Mouse (Mus musculus) adrenal gland, adult (tissue): Measurements from ENCODE around the gene Sgms2.

ENCODE experiments used
- DNase-seq, 2 experiments: peaks; one replicate each; pipeline ENCODE4 v3.0.0; 2022 to 2023; ENCODE audit warnings: low spot score in 1 of 2; ENCODE audit not compliant: inconsistent age in 2 of 2

Gene Sgms2

GRCm38 (mm10) chr3:131488969-131489368 lies 2.2 kb downstream of the Sgms2 start:
- DNase-seq: no peak

GRCm38 (mm10) chr3:131488403-131488802 lies 2.8 kb downstream of the Sgms2 start:
- DNase-seq: no peak

DNA sequence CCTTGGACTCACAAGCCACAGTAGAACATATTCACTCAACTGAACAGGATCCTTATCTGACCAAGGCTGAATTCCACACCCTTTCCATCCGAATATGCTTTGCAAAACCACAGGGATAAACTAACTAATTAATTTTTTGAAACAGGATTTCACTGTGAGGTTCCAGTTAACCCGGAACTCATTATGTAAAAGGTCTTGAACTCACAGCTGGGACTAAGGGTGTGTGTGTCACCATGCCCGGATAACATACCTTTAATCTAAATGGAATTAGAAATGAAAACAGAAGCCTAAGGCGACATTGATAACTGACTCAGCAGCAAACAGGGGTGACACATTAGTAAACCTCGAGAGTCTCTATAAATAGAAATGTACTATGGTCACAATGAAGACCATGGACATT lies 5.8 kb downstream of the Sgms2 start:
- DNase-seq: no peak

DNA sequence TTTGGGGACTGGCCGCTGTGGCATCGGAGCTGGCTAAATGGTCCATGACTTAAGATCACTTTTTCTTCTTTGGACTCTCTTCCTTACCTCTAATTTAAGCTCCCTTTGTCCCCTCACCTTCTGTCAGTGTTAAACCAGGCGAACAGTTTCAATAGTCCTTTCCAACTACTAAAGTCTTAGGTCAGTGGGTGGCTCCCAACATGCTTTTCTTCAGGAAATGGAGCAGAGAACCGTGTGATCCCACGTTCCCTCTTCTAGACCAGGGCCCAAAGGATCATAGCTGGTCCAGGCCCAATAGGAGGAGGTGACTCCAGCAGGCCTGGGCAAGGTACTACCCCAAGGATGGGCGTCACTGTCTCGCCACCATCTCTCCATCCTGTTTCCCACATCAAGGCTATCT lies 7.6 kb downstream of the Sgms2 start:
- DNase-seq: no peak

- no peak for DNase-seq
Observed at GRCm38 (mm10) chr3:131481976-131482712, 9.1 kb downstream of the Sgms2 start.

GRCm38 (mm10) chr3:131480659-131481058 lies 10.6 kb downstream of the Sgms2 start:
- DNase-seq: no peak

- DNase-seq: no peak
Observed at GRCm38 (mm10) chr3:131479415-131479814, 11.8 kb downstream of the Sgms2 start.

- DNase-seq: no peak
Observed at GRCm38 (mm10) chr3:131476002-131476401, 15.2 kb downstream of the Sgms2 start.

DNA sequence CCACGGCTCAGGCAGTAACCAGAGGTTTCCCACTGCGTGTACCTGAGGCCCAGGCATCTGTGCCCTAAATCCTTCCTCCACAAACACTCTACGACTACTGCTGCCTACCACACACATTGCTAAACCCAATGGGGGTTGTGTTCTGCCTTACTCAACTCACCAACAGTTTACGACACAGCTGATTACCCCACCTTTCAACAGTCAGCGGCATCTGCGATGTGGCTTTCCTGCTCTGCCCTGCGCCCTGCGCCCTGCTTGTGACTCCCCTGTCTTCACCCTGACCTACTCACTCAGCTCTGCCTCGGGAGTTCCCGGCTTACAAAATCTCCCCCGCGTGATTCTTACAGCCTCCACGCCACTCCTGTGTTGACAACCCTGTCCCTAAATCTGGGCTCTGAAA lies 16.7 kb downstream of the Sgms2 start:
- DNase-seq: peak in 1 of 2 experiments; percentile 52

DNA sequence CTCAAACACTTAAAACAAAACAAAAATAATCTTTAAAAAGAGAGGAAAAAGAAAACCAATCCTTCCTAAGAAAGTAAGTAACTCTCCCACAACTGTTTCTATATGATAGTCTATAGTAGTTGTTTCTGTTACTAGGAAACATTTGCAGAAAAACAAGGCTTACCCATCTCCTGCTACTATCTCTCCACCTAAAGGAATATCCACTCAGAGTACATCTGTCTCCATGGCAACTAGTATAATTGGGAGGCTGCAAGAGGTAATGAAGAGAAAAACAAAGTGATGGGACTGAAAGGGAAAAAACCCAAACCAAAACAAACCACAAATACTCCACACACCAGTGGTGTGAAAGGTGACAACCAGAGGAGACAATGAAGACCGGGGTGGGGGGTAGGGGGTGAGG lies 17.7 kb downstream of the Sgms2 start:
- DNase-seq: no peak

- DNase-seq: no peak
Observed at GRCm38 (mm10) chr3:131471836-131472235, 19.4 kb downstream of the Sgms2 start.

DNA sequence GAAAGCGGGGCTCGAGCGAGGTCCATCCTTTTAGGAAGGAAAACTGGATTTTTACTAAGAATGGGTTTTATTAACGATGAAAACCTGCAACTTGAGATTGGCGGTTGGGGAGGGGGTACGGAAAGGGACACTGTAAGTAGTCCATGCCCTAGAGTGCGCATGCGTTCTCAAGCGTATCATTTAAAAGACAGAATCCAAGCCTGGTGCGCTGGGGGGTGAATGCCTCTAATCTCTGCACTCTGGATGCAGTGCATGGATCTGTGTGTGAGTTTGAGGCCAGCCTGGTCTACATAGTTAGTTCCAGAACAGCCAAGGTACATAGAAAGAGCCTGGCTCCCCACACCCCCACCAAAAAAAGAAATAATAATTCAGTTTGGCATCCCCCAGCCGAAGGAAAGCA lies 19.8 kb downstream of the Sgms2 start:
- DNase-seq: no peak

- DNase-seq: no peak
Observed at GRCm38 (mm10) chr3:131470837-131471236, 20.4 kb downstream of the Sgms2 start.

- no peak for DNase-seq
Observed at GRCm38 (mm10) chr3:131469636-131470035, 21.6 kb downstream of the Sgms2 start.

DNA sequence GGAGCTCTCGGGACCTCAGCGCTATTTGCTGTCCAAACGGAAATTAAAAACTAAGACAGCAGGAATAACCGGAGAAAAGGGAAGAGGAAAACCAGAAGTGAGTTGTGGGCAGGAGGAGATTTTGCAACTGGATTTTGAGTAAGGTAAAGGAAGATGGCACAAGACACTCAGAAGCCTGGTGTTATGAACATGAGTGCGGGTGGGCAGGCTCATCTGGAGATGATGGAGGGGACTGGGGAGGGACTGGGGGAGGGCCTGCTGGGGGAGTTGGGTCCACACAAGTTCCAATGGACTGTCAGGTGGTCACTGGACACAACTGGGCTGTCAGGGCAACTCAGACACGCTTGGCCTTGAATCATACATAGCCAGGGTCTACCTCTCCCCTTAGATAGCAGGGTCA lies 24.8 kb downstream of the Sgms2 start:
- no peak for DNase-seq

- peak; percentile 43 to 83 for DNase-seq
Observed at GRCm38 (mm10) chr3:131465536-131466260, 25.5 kb downstream of the Sgms2 start.

DNA sequence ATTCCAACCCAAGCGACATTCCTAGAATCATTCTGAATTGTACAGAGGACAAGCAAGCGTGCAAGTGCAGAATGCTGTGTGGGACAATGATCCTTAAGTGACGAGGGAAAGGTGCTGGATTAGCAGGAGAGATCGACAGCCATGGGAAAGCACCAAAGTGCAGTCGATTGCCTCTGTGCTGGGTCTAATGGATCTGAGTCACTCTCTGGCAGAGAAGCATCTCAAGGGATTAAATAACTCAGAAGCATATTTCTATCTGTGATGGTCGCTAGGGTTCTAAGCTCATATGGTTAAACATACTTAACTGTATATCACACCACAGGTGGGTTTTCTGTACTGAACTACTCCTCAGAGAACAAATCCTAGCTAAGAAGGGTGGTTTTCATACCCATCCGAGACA lies 118.2 kb downstream of the Sgms2 start:
- no peak for DNase-seq

DNA sequence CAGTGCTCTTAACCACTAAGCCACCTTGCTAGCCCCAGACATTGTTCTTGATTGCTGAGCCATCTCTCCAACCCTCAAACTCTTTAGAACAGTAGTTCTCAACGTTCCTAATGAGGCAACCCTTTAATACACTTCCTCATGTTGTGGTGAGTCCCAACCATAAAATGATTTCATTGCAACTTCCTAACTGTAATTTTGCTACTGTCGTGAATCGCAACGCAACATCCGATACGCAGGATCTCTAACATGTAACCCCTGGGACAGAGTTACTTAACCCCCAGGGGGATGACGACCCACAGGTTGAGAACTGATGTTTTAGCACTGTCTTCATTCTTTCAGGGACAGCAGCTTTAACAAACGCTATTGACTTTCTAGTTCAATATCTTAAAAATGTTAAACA lies 122.5 kb downstream of the Sgms2 start:
- DNase-seq: no peak

- DNase-seq: peak in 1 of 2 experiments; percentile 54
Observed at GRCm38 (mm10) chr3:131367452-131367851, 123.8 kb downstream of the Sgms2 start.

DNA sequence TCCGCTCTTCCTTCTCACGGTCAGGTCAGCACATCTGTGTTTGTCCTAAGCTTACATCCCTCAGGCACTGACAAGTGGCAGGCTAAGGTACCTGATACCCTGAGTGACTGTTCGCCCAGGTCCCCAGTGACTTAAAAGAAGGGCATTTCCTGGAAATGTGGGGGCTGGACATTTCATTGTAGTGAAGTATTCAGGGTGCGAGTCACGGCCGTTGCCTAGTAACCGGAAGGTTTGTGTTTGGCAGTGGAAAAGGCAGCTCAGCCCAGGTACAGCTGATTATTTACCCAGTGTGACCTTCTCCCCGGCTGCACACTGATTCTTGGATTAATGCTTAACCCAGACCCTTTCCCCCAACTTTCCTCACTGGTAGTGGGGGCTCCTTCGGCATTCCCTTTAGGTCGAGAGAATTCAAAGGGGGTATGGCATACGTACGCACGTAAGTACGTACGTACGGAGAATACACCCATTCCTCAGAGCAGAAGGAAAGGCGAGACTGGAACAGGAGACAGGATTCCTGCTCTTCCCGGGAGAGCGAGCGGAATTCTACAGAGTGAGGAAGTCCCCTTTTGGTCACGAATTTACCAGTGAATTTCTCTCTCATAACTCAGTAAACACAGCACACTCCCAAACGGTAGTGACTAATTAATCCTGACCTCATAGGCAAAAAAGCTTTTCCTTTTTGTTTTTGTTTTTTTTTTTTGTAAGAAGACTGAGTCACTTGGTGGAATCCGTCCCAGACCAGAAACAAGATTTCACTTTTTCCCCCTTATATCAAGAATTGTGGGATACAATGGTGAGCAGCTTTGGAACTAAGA lies 126.4 kb downstream of the Sgms2 start:
- peak; percentile 58 to 92 for DNase-seq

GRCm38 (mm10) chr3:131364194-131364593 lies 127.0 kb downstream of the Sgms2 start:
- no peak for DNase-seq

DNA sequence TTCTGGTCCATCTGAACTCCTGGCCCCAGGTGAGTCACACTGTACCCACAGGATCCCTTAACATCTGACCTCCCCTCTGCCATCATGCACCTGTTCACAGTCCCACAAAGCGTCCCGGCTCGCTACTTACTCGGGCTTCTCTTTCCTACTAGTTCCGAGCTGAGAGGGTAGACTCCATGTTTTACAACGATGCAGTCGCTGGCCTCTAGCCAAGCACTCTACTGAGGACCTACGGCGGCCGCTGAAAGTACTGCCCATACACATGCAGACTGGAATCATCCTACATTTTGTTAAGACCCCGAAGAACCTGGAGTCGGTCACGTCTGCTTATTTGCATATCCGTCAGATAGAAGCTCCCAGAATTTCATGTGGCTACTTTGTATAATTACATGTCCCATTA lies 127.6 kb downstream of the Sgms2 start:
- DNase-seq: no peak
